Mouse (Mus musculus): Measurements from ENCODE around the gene Fermt3. TPM values are rescaled to one million over a fixed set of nuclear protein-coding genes. Genes with fewer than 3 reads are reported as not detected.

The Fermt3 gene
- polyA plus RNA-seq, 1 experiment from 2014 or later: 18.4 TPM

DNA sequence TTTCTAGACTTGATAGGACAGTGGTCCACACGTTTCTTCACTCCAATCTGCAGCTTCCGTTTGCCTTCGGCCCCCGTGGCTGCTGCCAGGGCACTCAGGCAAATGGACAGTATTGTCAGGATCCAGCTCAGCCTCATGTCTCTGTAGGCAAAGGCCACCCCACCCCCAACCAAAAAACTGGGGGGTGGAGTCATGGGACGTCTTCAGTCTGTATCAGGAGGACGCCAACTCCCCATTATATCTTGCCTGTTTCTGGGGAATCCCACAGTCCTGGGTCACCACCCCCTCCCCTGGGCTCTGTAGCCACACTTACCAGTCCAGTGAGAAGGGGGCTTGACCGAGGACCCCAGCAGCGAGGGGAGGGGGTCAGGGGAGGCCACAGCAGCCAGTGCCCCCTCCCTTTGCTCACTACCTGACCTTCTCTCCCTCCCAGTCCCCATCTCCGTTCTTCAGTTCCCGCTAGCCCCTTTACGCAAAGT is 40.2 kb downstream of the Fermt3 start:
- H3K4me3 ChIP-seq (replicated peaks; ENCODE audit: low read length): peak overlapping the region; percentile 68
- no peak for ATAC-seq (ENCODE audit: insufficient read depth, low FRiP score)
- H3K9me3 ChIP-seq (replicated peaks; ENCODE audit: control insufficient read depth, low read length): no peaks in the 10 kb centered on the region
- H3K36me3 ChIP-seq (ENCODE audit: control insufficient read depth, insufficient read depth, low read length): no peaks in the 10 kb centered on the region
- 4% methylated on average over 11 of the region's 11 CpGs for WGBS
- peak overlapping the region; percentile 89 for H3K4me2 ChIP-seq (ENCODE audit: low read depth, low read length)
- no peaks in the 10 kb centered on the region for H3K27me3 ChIP-seq (ENCODE audit: control insufficient read depth, insufficient read depth, low read length)
- peak overlapping the region; percentile 84 for H3K9ac ChIP-seq (ENCODE audit: low read length)
- H3K4me1 ChIP-seq (ENCODE audit: control insufficient read depth, insufficient read depth, low read length): peaks cover 39% of the 10 kb centered on the region
- H3K27ac ChIP-seq (ENCODE audit: low read length): peak overlapping the region; percentile 84

DNA sequence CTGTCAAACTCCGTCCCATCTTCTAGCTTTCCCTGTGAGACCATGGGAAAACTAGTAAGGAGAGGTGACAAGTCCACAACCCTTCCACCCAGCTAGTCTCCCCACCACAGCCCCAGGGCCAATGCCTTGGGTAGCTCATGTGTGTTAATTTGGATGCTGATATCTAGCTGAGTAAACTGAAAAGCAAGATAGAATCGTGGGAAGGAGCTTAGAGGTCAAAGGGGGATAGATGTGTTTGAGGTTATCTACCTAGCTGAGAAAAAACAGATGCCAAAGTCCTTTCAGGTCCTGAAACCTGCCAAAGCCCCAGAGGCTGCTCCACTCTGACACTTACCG is 40.7 kb downstream of the Fermt3 start:
- Histone ChIP-seq H3K4me3 (replicated peaks; ENCODE audit: low read length) (peak overlapping the region; percentile 68), H3K27me3 (ENCODE audit: control insufficient read depth, insufficient read depth, low read length) (no peaks in the 10 kb centered on the region), H3K9me3 (replicated peaks; ENCODE audit: control insufficient read depth, low read length) (no peaks in the 10 kb centered on the region), H3K9ac (ENCODE audit: low read length) (peak overlapping the region; percentile 84), H3K4me1 (ENCODE audit: control insufficient read depth, insufficient read depth, low read length) (peaks cover 43% of the 10 kb centered on the region), H3K27ac (ENCODE audit: low read length) (peak overlapping the region; percentile 84), H3K4me2 (ENCODE audit: low read depth, low read length) (peak overlapping the region; percentile 89), H3K36me3 (ENCODE audit: control insufficient read depth, insufficient read depth, low read length) (no peaks in the 10 kb centered on the region)
- WGBS: 32% methylated on average over 3 of the region's 3 CpGs
- no peak for ATAC-seq (ENCODE audit: insufficient read depth, low FRiP score)

DNA sequence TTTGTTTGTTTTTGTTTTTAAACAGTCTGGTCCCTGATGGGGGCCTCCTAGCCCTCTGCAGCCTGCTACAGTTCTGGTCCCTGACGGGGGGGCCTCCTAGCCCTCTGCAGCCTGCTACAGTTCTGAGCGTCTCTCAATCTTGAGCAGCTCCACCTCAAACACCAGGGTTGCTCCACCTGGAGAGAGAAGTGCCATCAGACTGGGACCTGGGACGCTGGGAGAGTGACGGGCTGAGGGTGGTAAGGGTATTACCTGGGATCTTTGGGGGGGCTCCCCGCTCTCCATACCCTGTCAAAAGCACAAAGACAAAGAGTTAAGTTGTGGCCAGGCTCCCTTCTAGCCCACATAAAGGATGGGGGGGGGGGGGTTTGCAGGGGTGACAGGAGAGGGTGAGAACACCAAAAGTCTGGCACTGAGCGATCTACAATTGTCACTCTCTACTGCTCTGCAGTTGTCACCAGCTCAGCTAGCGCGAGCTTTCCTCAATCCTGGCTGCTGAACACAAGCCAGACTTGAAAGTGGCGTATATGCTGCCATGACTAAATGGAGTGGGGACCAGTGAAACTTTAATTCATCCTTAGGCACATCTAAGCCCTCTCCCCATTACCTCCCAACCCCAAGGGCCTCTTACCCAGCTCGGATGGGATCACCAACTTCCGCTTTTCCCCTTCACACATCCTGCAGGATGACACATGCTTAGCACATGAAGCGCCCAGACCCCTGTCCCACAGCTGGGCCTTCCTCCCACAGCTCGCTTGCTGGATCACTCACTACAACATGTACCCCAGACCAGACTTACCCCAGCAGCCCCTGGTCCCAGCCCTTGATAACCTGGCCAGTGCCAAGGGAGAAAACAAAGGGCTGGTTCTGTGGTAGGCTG is 41.3 kb downstream of the Fermt3 start:
- no peaks in the 10 kb centered on the region for H3K27me3 ChIP-seq (ENCODE audit: control insufficient read depth, insufficient read depth, low read length)
- H3K36me3 ChIP-seq (ENCODE audit: control insufficient read depth, insufficient read depth, low read length): no peaks in the 10 kb centered on the region
- WGBS: 73% methylated on average over 13 of the region's 13 CpGs
- H3K9me3 ChIP-seq (replicated peaks; ENCODE audit: control insufficient read depth, low read length): no peaks in the 10 kb centered on the region
- peak overlapping the region; percentile 84 for H3K9ac ChIP-seq (ENCODE audit: low read length)
- ATAC-seq (ENCODE audit: insufficient read depth, low FRiP score): no peak
- peaks cover 44% of the 10 kb centered on the region for H3K4me1 ChIP-seq (ENCODE audit: control insufficient read depth, insufficient read depth, low read length)
- peak overlapping the region; percentile 84 for H3K27ac ChIP-seq (ENCODE audit: low read length)
- H3K4me3 ChIP-seq (replicated peaks; ENCODE audit: low read length): peak overlapping the region; percentile 68
- peak overlapping the region; percentile 89; the same call in 1 of the 2 replicates for H3K4me2 ChIP-seq (ENCODE audit: low read depth, low read length)

DNA sequence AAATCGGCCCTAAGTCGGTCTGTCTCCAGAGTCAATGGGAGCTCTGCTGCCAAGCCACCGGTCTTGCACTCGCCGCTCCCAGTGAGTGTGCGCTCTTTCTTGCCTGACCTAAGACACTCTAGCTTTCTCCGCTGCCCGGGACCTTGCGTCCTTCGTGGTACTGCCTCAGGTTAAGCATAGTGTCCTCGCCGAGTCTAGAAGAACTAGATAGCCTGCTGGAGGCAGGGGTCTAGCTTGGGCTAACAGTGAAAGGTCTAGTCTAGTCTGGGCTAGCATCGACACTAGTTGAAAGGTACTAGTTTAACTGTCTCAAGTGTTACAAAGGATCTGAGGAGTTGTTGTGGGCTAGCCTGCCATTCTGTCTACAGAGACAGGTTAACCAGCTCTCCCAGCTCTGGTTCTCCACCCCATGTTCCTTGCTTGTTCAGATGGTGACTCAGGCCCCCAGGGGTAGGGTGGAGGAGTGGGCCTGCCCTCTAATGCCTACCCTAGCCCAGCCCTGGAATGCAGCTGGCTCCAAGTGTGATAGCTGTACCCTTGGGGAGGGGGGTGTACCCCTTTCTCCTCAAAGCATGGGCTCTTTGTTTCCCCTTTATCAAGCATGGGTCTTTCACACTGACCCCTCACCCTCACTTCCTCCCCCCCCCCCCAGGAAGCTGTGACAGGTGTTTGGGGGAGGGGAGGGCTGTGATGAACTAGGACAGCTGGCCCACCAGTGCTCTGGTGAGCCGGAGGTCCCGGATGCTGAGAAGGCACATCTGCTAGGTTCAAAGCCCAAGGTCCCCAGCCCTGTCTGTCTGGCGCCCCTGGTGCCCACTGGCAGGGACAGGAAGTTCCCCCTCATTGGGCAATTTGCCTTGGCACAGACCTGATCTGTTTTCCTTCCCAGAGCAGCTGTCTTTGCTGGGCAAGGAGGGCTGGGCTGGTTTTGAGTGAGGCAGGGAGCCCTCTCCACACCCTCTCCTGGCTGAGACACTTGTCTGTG is 43.4 kb downstream of the Fermt3 start, which contains the start of gene Plcb3:
Plcb3 (minus strand) TSS at position 934 of the 985 bp plus-strand sequence.
- no peaks in the 10 kb centered on the region for H3K36me3 ChIP-seq (ENCODE audit: control insufficient read depth, insufficient read depth, low read length)
- peaks cover 55% of the 10 kb centered on the region for H3K4me1 ChIP-seq (ENCODE audit: control insufficient read depth, insufficient read depth, low read length)
- H3K9ac ChIP-seq (ENCODE audit: low read length): peak within 1 kb of the TSS; percentile 89
- no peaks in the 10 kb centered on the region for H3K9me3 ChIP-seq (replicated peaks; ENCODE audit: control insufficient read depth, low read length)
- H3K4me3 ChIP-seq (replicated peaks; ENCODE audit: low read length): peak within 1 kb of the TSS; percentile 75
- H3K27ac ChIP-seq (ENCODE audit: low read length): peak within 1 kb of the TSS; percentile 97
- WGBS: under 1% methylated on average over 16 of the region's 16 CpGs
- no peaks in the 10 kb centered on the region for H3K27me3 ChIP-seq (ENCODE audit: control insufficient read depth, insufficient read depth, low read length)
- H3K4me2 ChIP-seq (ENCODE audit: low read depth, low read length): peak within 1 kb of the TSS; percentile 92
- ATAC-seq (ENCODE audit: insufficient read depth, low FRiP score): no peak

DNA sequence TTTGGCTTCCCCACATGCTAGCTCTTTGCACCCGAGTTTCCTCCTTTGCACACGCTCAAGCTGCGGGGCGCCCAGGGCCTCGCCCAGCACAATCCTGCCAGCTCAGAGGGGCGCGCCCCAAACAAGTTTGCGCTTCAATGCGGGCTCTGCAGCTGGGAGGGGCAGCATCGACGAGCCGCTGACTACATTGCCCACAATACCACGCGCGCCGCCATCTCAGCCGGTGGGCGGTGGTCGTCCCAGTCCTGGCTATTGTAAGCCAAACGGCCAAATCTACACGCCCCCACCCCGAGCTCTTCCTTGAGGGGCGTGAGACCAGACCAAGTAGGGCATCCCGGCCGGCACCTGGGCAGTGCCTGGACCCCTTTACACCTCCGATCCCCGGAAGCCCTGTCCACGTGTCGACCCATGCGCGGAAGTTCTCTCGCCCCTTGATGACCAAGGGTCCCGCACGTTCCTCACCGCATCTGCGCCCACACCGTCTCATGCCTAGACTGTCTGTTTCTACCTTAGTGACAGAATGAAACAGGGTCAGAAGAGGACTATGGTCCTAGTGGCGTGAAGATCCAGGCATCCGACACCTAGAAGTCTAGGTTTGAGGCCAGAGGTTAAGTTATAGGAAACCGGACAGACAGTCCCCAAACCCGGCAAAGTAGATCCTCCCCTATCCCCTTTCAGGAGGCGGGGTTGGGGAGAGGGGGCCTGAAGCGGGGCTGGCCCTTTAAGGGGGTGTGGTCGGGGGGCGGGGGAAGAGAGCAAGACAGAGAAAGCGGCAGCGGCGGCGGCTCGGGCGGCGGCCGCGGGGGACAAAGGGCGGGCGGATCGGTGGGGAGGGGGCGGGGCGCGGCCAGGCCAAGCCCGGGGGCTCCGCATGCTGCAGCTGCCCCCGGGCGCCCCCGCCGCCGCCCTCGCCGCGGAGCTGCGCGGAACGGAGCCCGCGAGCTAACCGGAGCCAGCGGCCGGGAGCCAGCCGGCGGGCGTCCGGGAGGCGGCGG is 44.8 kb downstream of the Fermt3 start, which contains the start of gene Ppp1r14b:
Ppp1r14b (plus strand) TSS at position 758 of the 995 bp plus-strand sequence.
- peak within 1 kb of the TSS; percentile 75 for H3K4me3 ChIP-seq (replicated peaks; ENCODE audit: low read length)
- H3K4me1 ChIP-seq (ENCODE audit: control insufficient read depth, insufficient read depth, low read length): peaks cover 66% of the 10 kb centered on the region
- under 1% methylated on average over 60 of the region's 84 CpGs for WGBS

DNA sequence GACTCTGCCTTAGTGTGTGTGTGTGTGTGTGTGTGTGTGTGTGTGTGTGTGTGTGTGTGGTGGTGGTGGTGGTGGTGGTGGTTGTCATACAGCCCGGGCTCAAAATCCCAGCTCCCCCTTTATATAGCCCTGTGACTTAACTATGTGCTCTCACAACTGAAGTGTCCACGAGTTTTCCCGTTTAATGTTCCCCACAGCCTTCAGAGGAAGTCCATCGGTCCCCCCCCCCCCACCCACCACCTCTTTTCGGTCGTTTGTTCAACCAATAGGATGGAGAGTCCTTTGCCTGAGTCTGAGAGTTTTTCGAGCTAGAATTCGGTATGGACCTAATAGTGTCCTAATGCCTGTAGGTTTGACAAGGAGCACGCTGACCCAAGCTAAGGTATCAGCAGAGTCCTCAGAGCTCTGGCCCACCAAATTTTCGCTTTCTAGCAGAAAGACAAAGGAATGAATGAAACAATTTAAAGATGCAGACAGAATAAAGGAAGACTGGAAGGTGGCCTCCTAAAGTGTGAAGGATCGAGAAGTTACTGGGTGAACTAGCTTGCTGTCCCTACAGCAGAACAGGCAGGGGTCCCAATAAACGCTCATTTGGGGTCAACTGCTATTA is 45.6 kb downstream of the Fermt3 start:
- no peaks in the 10 kb centered on the region for H3K9me3 ChIP-seq (replicated peaks; ENCODE audit: control insufficient read depth, low read length)
- H3K36me3 ChIP-seq (ENCODE audit: control insufficient read depth, insufficient read depth, low read length): no peaks in the 10 kb centered on the region
- peak overlapping the region; percentile 97 for H3K27ac ChIP-seq (ENCODE audit: low read length)
- peak overlapping the region; percentile 75 for H3K4me3 ChIP-seq (replicated peaks; ENCODE audit: low read length)
- WGBS: 32% methylated on average over 12 of the region's 12 CpGs
- no peak for ATAC-seq (ENCODE audit: insufficient read depth, low FRiP score)
- no peaks in the 10 kb centered on the region for H3K27me3 ChIP-seq (ENCODE audit: control insufficient read depth, insufficient read depth, low read length)
- H3K9ac ChIP-seq (ENCODE audit: low read length): peak overlapping the region; percentile 89
- peak overlapping the region; percentile 92 for H3K4me2 ChIP-seq (ENCODE audit: low read depth, low read length)
- H3K4me1 ChIP-seq (ENCODE audit: control insufficient read depth, insufficient read depth, low read length): peaks cover 60% of the 10 kb centered on the region

More for the DNA sequence above, 44.8 kb downstream of the Fermt3 start, which contains the start of gene Ppp1r14b:
- H3K9me3 ChIP-seq (replicated peaks; ENCODE audit: control insufficient read depth, low read length): no peaks in the 10 kb centered on the region
- H3K9ac ChIP-seq (ENCODE audit: low read length): peak within 1 kb of the TSS; percentile 89
- H3K4me2 ChIP-seq (ENCODE audit: low read depth, low read length): peak within 1 kb of the TSS; percentile 92
- ATAC-seq (ENCODE audit: insufficient read depth, low FRiP score): peak; percentile 67
- H3K27ac ChIP-seq (ENCODE audit: low read length): peak within 1 kb of the TSS; percentile 97
- H3K36me3 ChIP-seq (ENCODE audit: control insufficient read depth, insufficient read depth, low read length): no peaks in the 10 kb centered on the region
- H3K27me3 ChIP-seq (ENCODE audit: control insufficient read depth, insufficient read depth, low read length): no peaks in the 10 kb centered on the region

DNA sequence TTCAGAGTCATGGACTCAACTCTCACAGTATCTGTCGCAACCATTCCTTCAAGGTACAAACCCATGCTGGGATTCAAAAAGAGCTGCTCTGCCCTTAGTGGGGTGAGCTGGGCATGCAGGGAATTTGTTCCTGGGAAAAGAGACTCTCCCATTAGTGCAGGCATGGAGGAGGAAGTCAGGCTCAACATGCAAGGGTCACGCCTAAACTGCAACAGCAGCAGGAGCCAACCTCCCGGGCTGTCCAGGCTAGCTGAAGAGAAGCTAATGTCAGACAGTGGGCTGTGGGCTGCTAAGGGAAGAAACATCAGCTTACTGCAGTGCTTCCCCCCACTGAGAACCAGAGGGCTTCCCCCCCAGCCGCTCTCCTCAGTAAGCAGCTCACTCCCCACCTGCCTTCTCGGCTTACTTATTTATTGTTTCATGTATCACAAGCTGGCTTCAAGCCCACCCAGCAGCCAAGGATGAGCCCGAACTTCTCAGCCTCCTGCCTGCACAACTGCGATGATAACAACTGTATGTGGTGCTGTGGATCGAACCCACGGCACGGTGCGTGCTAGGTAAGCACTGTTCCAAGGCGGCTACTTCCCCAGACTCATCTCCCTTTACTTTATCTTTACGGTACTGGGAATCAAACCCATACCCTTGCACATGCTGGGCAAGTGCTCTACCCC is 46.9 kb downstream of the Fermt3 start:
- H3K9ac ChIP-seq (ENCODE audit: low read length): peak overlapping the region; percentile 23; the same call in 1 of the 2 replicates
- H3K27ac ChIP-seq (ENCODE audit: low read length): peak overlapping the region; percentile 38; the same call in 1 of the 2 replicates
- H3K9me3 ChIP-seq (replicated peaks; ENCODE audit: control insufficient read depth, low read length): no peaks in the 10 kb centered on the region
- 73% methylated on average over 13 of the region's 13 CpGs for WGBS
- ATAC-seq (ENCODE audit: insufficient read depth, low FRiP score): no peak
- no peaks in the 10 kb centered on the region for H3K27me3 ChIP-seq (ENCODE audit: control insufficient read depth, insufficient read depth, low read length)
- peaks cover 59% of the 10 kb centered on the region for H3K4me1 ChIP-seq (ENCODE audit: control insufficient read depth, insufficient read depth, low read length)
- no peak overlapping the region for H3K4me2 ChIP-seq (ENCODE audit: low read depth, low read length)
- no peaks in the 10 kb centered on the region for H3K36me3 ChIP-seq (ENCODE audit: control insufficient read depth, insufficient read depth, low read length)
- no peak overlapping the region for H3K4me3 ChIP-seq (replicated peaks; ENCODE audit: low read length)
